Mouse (Mus musculus) heart, postnatal 25 days (tissue): ENCODE data around the gene Birc2. TPM values are rescaled to one million over a fixed set of nuclear protein-coding genes. Genes with fewer than 3 reads are reported as not detected.

Source experiments
- DNase-seq: peaks from one replicate; pipeline ENCODE4 v3.0.0; 2022; ENCODE audit warnings: low spot score
- intact Hi-C: fragments of 180-260 bp; cut with DNase I; formaldehyde crosslinking; loops from one replicate; pipeline ENCODE4 v1.15.1; 2025
- microRNA-seq: library from miRNA; unstranded; fragments of <30 nt; microRNA quantifications from one replicate; pipeline ENCODE4 v1.2.0, GENCODE M21; 2022
- total RNA-seq, 2 experiments: library from RNA; stranded (reverse); gene quantifications; 2 replicates each; pipeline ENCODE4 v1.2.3; 2021

Birc2 gene
- total RNA-seq, 2 experiments from 2014 or later: 23.6 to 24.8 TPM

GRCm38 (mm10) chr9:7769081-7769480, 67.8 kb downstream of the Birc2 start:
- peak; percentile 12 for DNase-seq
- intact Hi-C loops: loop anchor here (10.0 kb wide), 1 partner anchor 236 kb away; the partner anchor contains the start of gene Yap1

Small RNA genes within 50 kb of the gene (microRNA-seq; reads per million reads assigned to microRNA genes)
- gene Mir5618: not detected

Other genes starting within 250 kb of the Birc2 start
- not detected for gene Mmp20, start 208.8 kb downstream of the Birc2 start, total RNA-seq
- gene Mmp7, start 145.0 kb downstream of the Birc2 start, total RNA-seq: not detected
- 10 to 100 TPM; 39.4 to 43.7 TPM for gene Tmem123, start 73.0 kb downstream of the Birc2 start, total RNA-seq
- 1 to 10 TPM; 8.1 to 9.0 TPM for gene Birc3, start 36.1 kb upstream of the Birc2 start, total RNA-seq
- gene Yap1, start 167.5 kb upstream of the Birc2 start, total RNA-seq: 10 to 100 TPM; 61.1 to 62.8 TPM
- 1 to 10 TPM in 1 of 2 experiments, under 1 TPM in 1; 0.73 to 1.2 TPM for gene Cfap300, start 205.8 kb upstream of the Birc2 start, total RNA-seq